Mouse (Mus musculus) kidney, adult 2 months (tissue): ENCODE measurements around the gene Sacm1l. TPM values are rescaled to one million over a fixed set of nuclear protein-coding genes. Genes with fewer than 3 reads are reported as not detected.

ENCODE experiments used
- DNase-seq: peaks from one replicate; pipeline ENCODE4 v3.0.0; 2021
- H3K27ac ChIP-seq: fragments of 200-500 bp; 2 replicates; pipeline ENCODE4 v1.5.1; 2012; ENCODE audit warnings: low read depth, low read length, control low read depth, inconsistent platforms; ENCODE audit not compliant: insufficient read depth
- H3K27me3 ChIP-seq: fragments of 200-500 bp; replicated peaks from 2 replicates; pipeline ENCODE4 v1.6.1; 2012; ENCODE audit warnings: mild to moderate bottlenecking, moderate library complexity, low read length, inconsistent platforms; ENCODE audit not compliant: control insufficient read depth, insufficient read depth
- H3K36me3 ChIP-seq: fragments of 200-500 bp; 2 replicates; pipeline ENCODE4 v1.6.1; 2012; ENCODE audit warnings: mild to moderate bottlenecking, moderate library complexity, low read length, inconsistent platforms; ENCODE audit not compliant: control insufficient read depth, insufficient read depth
- H3K4me1 ChIP-seq: fragments of 200-500 bp; 2 replicates; pipeline ENCODE4 v1.6.1; 2011; ENCODE audit warnings: low read length; ENCODE audit not compliant: control insufficient read depth, insufficient read depth
- H3K4me3 ChIP-seq: fragments of 200-500 bp; 2 replicates; pipeline ENCODE4 v1.5.1; 2011; ENCODE audit warnings: mild to moderate bottlenecking, low read depth, low read length, control low read depth; ENCODE audit not compliant: insufficient read depth
- CTCF ChIP-seq: fragments of 200-500 bp; conservative IDR thresholded peaks from 2 replicates; pipeline ENCODE4 v1.5.1; 2011; ENCODE audit warnings: low read depth, mild to moderate bottlenecking, control low read depth, low read length, moderate library complexity, mixed read lengths; ENCODE audit not compliant: insufficient read depth, insufficient read length
- POLR2A ChIP-seq: fragments of 200-500 bp; IDR thresholded peaks from one replicate; pipeline ENCODE4 v1.6.1; 2011; ENCODE audit warnings: low read depth, low read length, control low read depth
- WGBS: fragments of 180-500 bp; shearing (Covaris S2); methylation state at CpG from one replicate; pipeline ENCODE4 v1.1.7; 2018; 5-methylcytosine and 5-hydroxymethylcytosine counted together
- polyA plus RNA-seq: library from polyadenylated mRNA; depleted of rRNA; stranded (reverse); fragments of >200 nt; gene quantifications from 2 replicates; pipeline ENCODE4 v1.2.3, GENCODE M21; 2012

The Sacm1l gene
- polyA plus RNA-seq, 1 experiment = 20.0 TPM

DNA sequence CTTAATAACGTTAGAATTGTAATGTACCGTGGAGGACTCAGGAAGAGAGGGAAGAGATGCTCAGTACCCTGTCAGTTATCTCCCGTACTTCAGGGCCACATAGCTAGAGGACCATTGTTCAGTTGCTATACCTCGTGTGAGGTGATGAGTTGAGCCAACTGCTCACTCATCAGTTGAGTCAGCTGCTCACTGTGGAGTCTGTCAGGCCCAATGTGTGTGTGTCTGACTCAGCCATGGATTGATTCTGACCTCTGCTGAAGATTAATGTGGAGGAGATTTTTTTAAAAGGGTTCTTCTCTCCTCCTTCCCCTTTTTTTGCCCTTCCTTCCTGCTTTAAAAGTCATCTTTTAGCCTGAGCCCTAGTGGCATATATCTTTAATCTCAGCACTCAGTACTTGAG is 29.1 kb upstream of the Sacm1l start:
- H3K4me1 ChIP-seq = peaks cover 10% of the 10 kb centered on the region; the same call in 1 of the 2 replicates
- TF ChIP-seq POLR2A (no peak), CTCF (no peak)
- WGBS = 87% methylated on average over 4 of the region's 4 CpGs
- no peak overlapping the region for H3K4me3 ChIP-seq
- no peaks in the 10 kb centered on the region; the same call in 1 of the 2 replicates for H3K36me3 ChIP-seq
- DNase-seq = no peak
- no peak overlapping the region for H3K27ac ChIP-seq
- no peaks in the 10 kb centered on the region for H3K27me3 ChIP-seq

DNA sequence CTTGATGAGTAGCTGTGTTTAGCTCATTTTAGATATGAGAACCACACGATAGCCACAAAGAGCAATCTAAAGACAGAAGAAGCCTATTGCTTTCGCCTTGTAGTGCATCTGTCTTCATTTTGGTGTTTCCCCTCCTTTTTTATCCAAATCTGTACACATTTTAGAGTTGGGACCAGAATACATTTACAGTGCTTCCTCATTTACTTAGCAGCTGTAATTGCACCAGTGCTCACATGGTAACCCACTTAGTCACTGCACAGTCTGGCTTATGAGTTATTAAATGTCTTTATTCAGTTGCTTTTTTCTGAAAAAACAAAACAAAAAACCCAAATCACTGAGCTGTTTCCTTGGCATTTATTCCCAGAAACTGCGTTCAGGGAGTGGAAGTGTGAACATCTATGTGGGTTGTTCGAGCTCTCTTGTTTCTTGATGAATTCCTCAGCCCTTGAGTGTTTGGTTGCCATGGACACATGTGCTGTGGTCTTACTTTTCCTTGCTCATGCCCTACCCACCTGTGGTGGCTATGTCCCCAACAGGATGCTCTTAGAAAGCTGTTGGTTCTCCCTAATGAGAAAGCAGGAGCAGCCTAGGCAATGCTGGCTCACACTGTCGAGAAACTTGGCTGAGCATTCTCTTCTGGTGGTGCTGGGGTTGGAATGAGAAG is 26.3 kb upstream of the Sacm1l start:
- WGBS = 86% methylated on average over 5 of the region's 5 CpGs
- H3K27ac ChIP-seq = no peak overlapping the region
- no peak for DNase-seq

DNA sequence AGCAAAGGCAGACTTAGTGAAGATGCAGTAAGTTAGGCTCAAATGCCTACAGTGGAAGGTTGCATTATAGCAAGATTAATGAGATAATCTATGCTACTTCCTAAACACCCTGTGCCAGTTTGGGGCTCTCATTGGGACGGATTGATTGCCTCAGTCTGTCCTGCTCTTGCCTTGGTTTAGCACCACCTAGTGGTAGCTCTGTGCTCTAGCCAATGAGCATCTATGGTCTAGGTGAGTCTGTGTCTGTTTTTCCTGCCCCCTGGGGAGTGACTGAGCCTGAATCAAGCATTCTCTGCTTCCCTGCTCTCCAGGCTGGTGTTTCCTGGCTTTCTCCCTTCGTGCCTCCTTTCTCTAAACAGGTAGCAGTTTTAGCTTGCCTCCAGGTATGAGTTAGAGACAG is 25.2 kb upstream of the Sacm1l start:
- peak; percentile 99 for TF ChIP-seq CTCF
- TF ChIP-seq POLR2A = no peak
- no peaks in the 10 kb centered on the region; the same call in 1 of the 2 replicates for H3K36me3 ChIP-seq
- 10% methylated on average over 2 of the region's 2 CpGs for WGBS
- H3K27ac ChIP-seq = no peak overlapping the region
- DNase-seq = peak; percentile 83
- peaks cover 13% of the 10 kb centered on the region; the same call in 1 of the 2 replicates for H3K4me1 ChIP-seq
- H3K27me3 ChIP-seq = no peaks in the 10 kb centered on the region
- no peak overlapping the region for H3K4me3 ChIP-seq

More for the DNA sequence above, 26.3 kb upstream of the Sacm1l start:
- Histone ChIP-seq H3K36me3 (no peaks in the 10 kb centered on the region; the same call in 1 of the 2 replicates), H3K4me1 (peaks cover 11% of the 10 kb centered on the region; the same call in 1 of the 2 replicates), H3K27me3 (no peaks in the 10 kb centered on the region), H3K4me3 (no peak overlapping the region)
- TF ChIP-seq POLR2A = no peak
- TF ChIP-seq CTCF = no peak

DNA sequence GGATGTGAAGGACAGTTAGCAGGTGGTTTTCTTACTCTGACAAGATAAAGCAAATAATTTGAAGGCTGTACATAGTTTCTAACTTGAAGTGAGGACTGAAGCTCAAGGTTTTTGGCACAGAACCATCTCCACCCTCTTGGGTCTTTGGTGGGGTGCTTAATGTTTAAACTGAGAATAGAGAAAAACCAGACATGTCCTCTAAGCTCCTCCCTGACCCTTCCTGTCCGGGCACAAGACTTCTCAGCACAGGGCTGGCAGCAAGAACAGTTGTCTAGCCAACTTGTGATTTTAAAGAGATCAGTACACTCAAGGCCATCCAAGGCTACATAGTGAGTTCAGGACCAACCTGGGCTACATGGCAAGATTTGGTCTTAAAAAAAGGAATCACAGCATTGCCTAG is 24.0 kb upstream of the Sacm1l start:
- Histone ChIP-seq H3K4me1 (peaks cover 24% of the 10 kb centered on the region), H3K36me3 (no peaks in the 10 kb centered on the region; the same call in 1 of the 2 replicates), H3K27me3 (no peaks in the 10 kb centered on the region), H3K27ac (no peak overlapping the region), H3K4me3 (no peak overlapping the region)
- WGBS = 13% methylated on average over 1 of the region's 1 CpGs
- peak; percentile 87 for DNase-seq
- no peak for TF ChIP-seq POLR2A
- no peak for TF ChIP-seq CTCF

DNA sequence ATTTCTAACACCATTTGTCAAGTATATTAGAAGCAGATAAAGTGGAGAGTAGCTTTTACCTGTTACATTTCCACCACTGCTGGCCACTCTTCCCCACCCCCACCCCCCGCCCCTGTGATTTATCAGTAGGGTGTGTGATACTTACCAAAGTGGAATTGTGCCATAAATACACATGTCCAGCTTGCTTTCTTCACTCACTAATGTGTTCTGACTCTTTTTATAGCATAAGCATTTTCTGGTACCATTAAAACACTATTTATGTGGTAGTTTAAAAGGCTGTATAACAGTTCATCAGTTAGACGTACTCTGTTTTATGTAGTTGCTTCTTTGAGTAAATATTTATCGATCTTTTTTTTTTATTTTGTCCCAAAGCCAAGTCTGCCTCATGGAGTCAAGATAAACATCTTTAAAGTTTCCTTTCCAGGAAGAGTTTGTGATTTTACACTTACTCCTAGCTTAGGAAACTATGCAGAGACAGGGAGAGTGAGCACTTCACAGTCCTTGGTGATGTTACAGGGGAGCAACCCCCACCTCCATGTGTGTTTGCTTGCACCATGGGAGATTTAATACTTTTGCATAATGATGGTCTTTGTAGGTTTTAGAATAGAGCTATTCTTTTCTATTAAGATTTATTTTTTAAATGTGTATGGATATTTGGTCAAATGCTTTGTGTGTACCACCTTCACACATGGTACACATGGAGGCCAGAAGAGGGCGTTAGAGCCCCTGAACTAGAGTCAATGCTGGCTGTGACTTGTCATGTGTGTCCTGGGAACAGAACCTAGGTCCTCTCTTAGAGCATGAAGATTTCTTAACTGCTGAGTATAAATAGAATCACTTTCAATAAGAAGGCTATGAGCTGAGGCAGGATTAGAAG is 23.1 kb upstream of the Sacm1l start:
- no peak for DNase-seq
- no peak overlapping the region for H3K4me3 ChIP-seq
- WGBS = 35% methylated on average over 4 of the region's 4 CpGs
- H3K4me1 ChIP-seq = peaks cover 30% of the 10 kb centered on the region
- no peaks in the 10 kb centered on the region for H3K27me3 ChIP-seq
- no peaks in the 10 kb centered on the region for H3K36me3 ChIP-seq
- no peak overlapping the region for H3K27ac ChIP-seq
- TF ChIP-seq CTCF (0 out of 2 replicates have a peak, but pooled peaks have one; percentile 4), POLR2A (no peak)

DNA sequence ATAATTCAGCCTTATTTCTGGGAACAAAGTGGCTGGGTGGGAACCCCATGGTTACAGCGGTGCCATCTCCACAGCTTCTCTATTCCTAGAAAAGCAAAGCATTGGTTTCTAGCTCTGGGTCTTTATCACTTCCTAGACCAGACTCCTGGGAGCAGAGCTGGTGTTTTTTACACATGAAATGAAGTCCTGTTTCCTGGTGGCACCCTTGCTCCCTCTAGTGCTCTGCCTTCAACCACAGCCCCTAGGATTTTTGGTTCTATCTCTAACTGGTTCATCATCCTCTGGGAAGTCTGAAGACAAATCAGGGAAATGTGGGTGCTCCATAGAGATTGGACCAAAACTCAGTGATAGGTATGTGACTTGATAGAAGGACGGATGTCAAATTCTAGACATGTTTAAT is 22.2 kb upstream of the Sacm1l start:
- Histone ChIP-seq H3K4me1 (peaks cover 30% of the 10 kb centered on the region), H3K27me3 (no peaks in the 10 kb centered on the region), H3K27ac (no peak overlapping the region), H3K4me3 (no peak overlapping the region), H3K36me3 (no peaks in the 10 kb centered on the region)
- TF ChIP-seq POLR2A (no peak), CTCF (peak; percentile 41)
- DNase-seq = peak; percentile 27
- 65% methylated on average over 2 of the region's 2 CpGs for WGBS

DNA sequence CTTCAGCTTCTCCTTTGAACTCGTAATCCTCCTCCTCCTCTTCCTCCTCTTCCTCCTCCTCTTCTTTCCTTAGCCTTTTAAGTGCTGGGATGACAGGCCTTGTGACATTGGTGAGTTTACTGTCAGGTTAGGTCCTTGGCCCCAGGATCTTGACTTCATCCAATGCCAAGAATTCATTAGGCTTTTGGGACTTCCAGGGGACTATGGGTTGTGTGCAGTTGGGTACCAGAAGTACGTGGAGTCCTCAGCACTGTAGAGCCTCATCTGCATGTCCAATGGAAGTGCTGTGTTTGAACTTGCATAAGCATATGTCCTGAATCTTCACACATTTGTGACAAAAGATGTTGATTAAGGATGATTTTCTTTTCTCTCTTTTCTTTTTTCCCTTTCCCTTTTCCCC is 20.6 kb upstream of the Sacm1l start:
- Histone ChIP-seq H3K4me3 (no peak overlapping the region), H3K36me3 (no peaks in the 10 kb centered on the region), H3K27ac (no peak overlapping the region), H3K27me3 (no peaks in the 10 kb centered on the region), H3K4me1 (peaks cover 30% of the 10 kb centered on the region)
- no peak for DNase-seq
- TF ChIP-seq CTCF (no peak), POLR2A (no peak)
- WGBS = 82% methylated on average over 2 of the region's 2 CpGs
